Mouse (Mus musculus) liver, embryonic 15.5 days (tissue): ENCODE measurements at regions not wholly inside any gene's neighbourhood (a gene's known extent, or its start where the extent isn't known, plus 50 kb on each side); places are given as distances from the start of the nearest gene placed in this dataset.

Experiments
- ATAC-seq: fragments of 200-750 bp; cut with Nextera tagmentation; 2 replicates; pipeline ENCODE4 v1.8.0; 2017; ENCODE audit warnings: moderate number of reproducible peaks, mild to moderate bottlenecking, moderate library complexity; ENCODE audit not compliant: insufficient read depth
- H3K27ac ChIP-seq: fragments of 300-500 bp; sonication (generic); replicated peaks from 2 replicates; pipeline ENCODE4 v1.5.1; 2015; ENCODE audit warnings: mild to moderate bottlenecking, inconsistent platforms
- H3K27me3 ChIP-seq: fragments of 300-500 bp; sonication (generic); 2 replicates; pipeline ENCODE4 v1.6.1; 2015; ENCODE audit warnings: mild to moderate bottlenecking, inconsistent platforms
- H3K36me3 ChIP-seq: fragments of 300-500 bp; sonication (generic); replicated peaks from 2 replicates; pipeline ENCODE4 v1.6.1; 2015; ENCODE audit warnings: moderate library complexity, mild to moderate bottlenecking, inconsistent platforms
- H3K4me1 ChIP-seq: fragments of 300-500 bp; sonication (generic); replicated peaks from 2 replicates; pipeline ENCODE4 v1.6.1; 2015; ENCODE audit warnings: inconsistent platforms
- H3K4me2 ChIP-seq: fragments of 300-500 bp; sonication (generic); 2 replicates; pipeline ENCODE4 v1.6.1; 2015; ENCODE audit warnings: moderate library complexity, mild to moderate bottlenecking, inconsistent platforms
- H3K4me3 ChIP-seq: fragments of 300-500 bp; sonication (generic); replicated peaks from 2 replicates; pipeline ENCODE4 v1.5.1; 2015; ENCODE audit warnings: mild to moderate bottlenecking, inconsistent platforms
- H3K9ac ChIP-seq: fragments of 300-500 bp; sonication (generic); 2 replicates; pipeline ENCODE4 v1.6.1; 2015; ENCODE audit warnings: moderate library complexity, mild to moderate bottlenecking, inconsistent platforms
- H3K9me3 ChIP-seq: fragments of 300-500 bp; sonication (generic); replicated peaks from 2 replicates; pipeline ENCODE4 v1.6.1; 2016; ENCODE audit warnings: inconsistent platforms
- WGBS: fragments of 180-500 bp; shearing (Covaris S2); methylation state at CpG from one replicate; pipeline ENCODE4 v1.1.7; 2015; ENCODE audit warnings: mixed read lengths; ENCODE audit not compliant: insufficient replicate concordance; 5-methylcytosine and 5-hydroxymethylcytosine counted together

GRCm38 (mm10) chr5:74922881-74923280 is 121.7 kb downstream of the Chic2 start:
- 45% methylated on average over 6 of the region's 6 CpGs for WGBS

GRCm38 (mm10) chr5:74920939-74921338 is 123.6 kb downstream of the Chic2 start:
- no peak for ATAC-seq
- 13% methylated on average over 2 of the region's 2 CpGs for WGBS
- H3K27ac ChIP-seq = no peak overlapping the region

More at GRCm38 (mm10) chr5:74922881-74923280, 121.7 kb downstream of the Chic2 start:
- no peaks in the 10 kb centered on the region for H3K4me1 ChIP-seq
- H3K9me3 ChIP-seq = no peaks in the 10 kb centered on the region
- H3K27ac ChIP-seq = no peak overlapping the region
- H3K9ac ChIP-seq = no peak overlapping the region
- H3K27me3 ChIP-seq = no peaks in the 10 kb centered on the region
- no peaks in the 10 kb centered on the region for H3K36me3 ChIP-seq
- H3K4me2 ChIP-seq = no peak overlapping the region
- no peak overlapping the region for H3K4me3 ChIP-seq
- no peak for ATAC-seq

GRCm38 (mm10) chr5:74920490-74920889 is 124.1 kb downstream of the Chic2 start:
- WGBS = 33% methylated on average over 5 of the region's 5 CpGs

More at GRCm38 (mm10) chr5:74920939-74921338, 123.6 kb downstream of the Chic2 start:
- Histone ChIP-seq H3K4me1 (no peaks in the 10 kb centered on the region), H3K27me3 (no peaks in the 10 kb centered on the region), H3K4me2 (no peak overlapping the region), H3K36me3 (no peaks in the 10 kb centered on the region), H3K4me3 (no peak overlapping the region), H3K9ac (no peak overlapping the region), H3K9me3 (no peaks in the 10 kb centered on the region)

DNA sequence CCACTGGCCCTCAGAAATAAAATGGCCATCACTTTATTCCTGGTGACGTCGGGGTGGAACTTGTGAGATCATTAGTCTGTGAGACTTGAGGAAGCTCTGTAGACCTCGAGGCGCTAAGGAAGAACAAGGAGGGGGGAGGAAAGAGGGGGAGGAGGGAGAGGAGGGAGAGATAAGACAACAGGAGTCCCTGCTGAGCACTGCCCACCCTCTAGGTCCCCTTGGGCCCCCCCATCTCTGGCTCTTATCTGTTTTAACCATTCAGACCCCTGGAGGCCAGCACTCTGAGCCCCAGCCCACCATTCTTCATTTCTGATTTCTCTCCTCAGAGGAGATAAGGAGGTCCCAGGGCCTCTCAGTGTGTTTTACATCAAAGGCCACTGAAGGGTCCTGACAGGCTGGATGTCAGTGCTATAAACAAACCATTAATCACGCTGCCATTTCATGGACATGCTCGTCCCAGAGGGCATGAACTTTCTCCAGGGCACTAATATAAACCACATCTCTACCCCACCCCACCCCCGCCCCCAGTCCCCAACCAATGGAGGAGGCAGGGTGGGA is 139.0 kb downstream of the Chic2 start:
- H3K4me3 ChIP-seq = no peak overlapping the region
- H3K27ac ChIP-seq = no peak overlapping the region
- no peak overlapping the region for H3K9ac ChIP-seq
- H3K4me2 ChIP-seq = no peak overlapping the region
- ATAC-seq = no peak
- WGBS = 14% methylated on average over 7 of the region's 7 CpGs
- H3K27me3 ChIP-seq = no peaks in the 10 kb centered on the region
- no peaks in the 10 kb centered on the region for H3K4me1 ChIP-seq
- no peaks in the 10 kb centered on the region for H3K36me3 ChIP-seq
- no peaks in the 10 kb centered on the region for H3K9me3 ChIP-seq

More at GRCm38 (mm10) chr5:74920490-74920889, 124.1 kb downstream of the Chic2 start:
- H3K4me2 ChIP-seq = no peak overlapping the region
- no peaks in the 10 kb centered on the region for H3K4me1 ChIP-seq
- no peak overlapping the region for H3K9ac ChIP-seq
- ATAC-seq = no peak
- H3K27me3 ChIP-seq = no peaks in the 10 kb centered on the region
- H3K27ac ChIP-seq = no peak overlapping the region
- no peaks in the 10 kb centered on the region for H3K36me3 ChIP-seq
- H3K4me3 ChIP-seq = no peak overlapping the region
- H3K9me3 ChIP-seq = no peaks in the 10 kb centered on the region

GRCm38 (mm10) chr5:74904927-74905503 is 139.6 kb downstream of the Chic2 start:
- H3K9ac ChIP-seq = no peak overlapping the region
- no peak overlapping the region for H3K27ac ChIP-seq
- 45% methylated on average over 7 of the region's 7 CpGs for WGBS
- no peak overlapping the region for H3K4me2 ChIP-seq
- H3K9me3 ChIP-seq = no peaks in the 10 kb centered on the region
- ATAC-seq = no peak
- no peaks in the 10 kb centered on the region for H3K4me1 ChIP-seq
- no peaks in the 10 kb centered on the region for H3K36me3 ChIP-seq
- H3K27me3 ChIP-seq = no peaks in the 10 kb centered on the region
- H3K4me3 ChIP-seq = no peak overlapping the region

GRCm38 (mm10) chr5:74904327-74904726 is 140.2 kb downstream of the Chic2 start:
- H3K27ac ChIP-seq = no peak overlapping the region
- H3K4me3 ChIP-seq = no peak overlapping the region
- no peaks in the 10 kb centered on the region for H3K4me1 ChIP-seq
- no peak overlapping the region for H3K4me2 ChIP-seq
- H3K9ac ChIP-seq = no peak overlapping the region
- no peaks in the 10 kb centered on the region for H3K36me3 ChIP-seq
- H3K27me3 ChIP-seq = no peaks in the 10 kb centered on the region
- H3K9me3 ChIP-seq = no peaks in the 10 kb centered on the region
- WGBS = 59% methylated on average over 3 of the region's 3 CpGs
- ATAC-seq = no peak

DNA sequence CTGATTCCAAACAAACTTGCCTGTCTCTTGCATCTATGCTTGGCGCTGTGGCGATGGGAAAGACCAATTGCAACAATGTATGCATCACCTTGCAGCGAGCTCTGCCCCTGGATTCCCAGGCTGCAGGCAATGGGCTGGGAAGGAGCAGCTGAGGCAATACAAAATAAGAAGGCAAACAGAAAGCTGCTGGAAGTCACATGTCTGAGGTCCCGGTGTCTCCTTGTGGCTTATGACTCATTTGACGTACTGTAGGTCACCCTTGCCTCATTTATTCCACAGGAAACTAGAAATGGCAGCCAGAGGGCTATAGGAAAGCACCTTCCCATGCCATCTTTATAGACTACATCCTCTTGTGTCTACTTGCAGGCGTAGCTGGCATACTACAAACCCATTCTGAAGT is 140.9 kb downstream of the Chic2 start:
- H3K4me1 ChIP-seq = no peaks in the 10 kb centered on the region
- no peaks in the 10 kb centered on the region for H3K27me3 ChIP-seq
- H3K36me3 ChIP-seq = no peaks in the 10 kb centered on the region
- H3K9ac ChIP-seq = no peak overlapping the region
- 65% methylated on average over 6 of the region's 6 CpGs for WGBS
- H3K27ac ChIP-seq = no peak overlapping the region
- H3K4me3 ChIP-seq = no peak overlapping the region
- no peaks in the 10 kb centered on the region for H3K9me3 ChIP-seq
- no peak overlapping the region for H3K4me2 ChIP-seq
- no peak for ATAC-seq

DNA sequence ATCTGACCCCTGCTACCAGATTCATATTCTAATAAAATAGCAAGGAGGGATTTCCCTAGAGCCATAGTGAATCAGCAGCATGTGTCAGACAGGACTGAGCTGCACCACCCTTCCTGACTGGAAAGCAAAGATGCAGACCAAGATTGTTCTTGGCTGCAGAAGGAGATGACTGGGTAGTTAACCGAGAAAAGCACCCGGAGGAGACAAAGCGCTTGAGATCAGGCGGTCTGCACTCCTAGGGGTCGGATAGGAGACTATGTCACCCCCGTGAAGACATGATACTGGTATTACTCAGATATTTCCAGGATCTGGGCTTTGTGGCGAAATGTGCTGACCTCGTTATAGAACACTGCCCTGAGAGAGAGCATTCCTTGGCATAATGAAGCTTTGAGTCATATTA is 147.4 kb downstream of the Chic2 start:
- 66% methylated on average over 8 of the region's 8 CpGs for whole genome bisulfite sequencing
- Histone ChIP-seq H3K36me3 (no peaks in the 10 kb centered on the region), H3K4me3 (no peak overlapping the region), H3K9ac (no peak overlapping the region), H3K27me3 (no peaks in the 10 kb centered on the region), H3K27ac (no peak overlapping the region), H3K4me2 (no peak overlapping the region), H3K4me1 (no peaks in the 10 kb centered on the region), H3K9me3 (no peaks in the 10 kb centered on the region)
- no peak for ATAC-seq

GRCm38 (mm10) chr5:74893276-74893675 is 151.3 kb downstream of the Chic2 start:
- Histone ChIP-seq H3K36me3 (no peaks in the 10 kb centered on the region), H3K9ac (no peak overlapping the region), H3K27me3 (no peaks in the 10 kb centered on the region), H3K4me3 (no peak overlapping the region), H3K4me2 (no peak overlapping the region), H3K9me3 (no peaks in the 10 kb centered on the region), H3K27ac (no peak overlapping the region), H3K4me1 (no peaks in the 10 kb centered on the region)
- WGBS = 56% methylated on average over 5 of the region's 5 CpGs
- ATAC-seq = no peak

DNA sequence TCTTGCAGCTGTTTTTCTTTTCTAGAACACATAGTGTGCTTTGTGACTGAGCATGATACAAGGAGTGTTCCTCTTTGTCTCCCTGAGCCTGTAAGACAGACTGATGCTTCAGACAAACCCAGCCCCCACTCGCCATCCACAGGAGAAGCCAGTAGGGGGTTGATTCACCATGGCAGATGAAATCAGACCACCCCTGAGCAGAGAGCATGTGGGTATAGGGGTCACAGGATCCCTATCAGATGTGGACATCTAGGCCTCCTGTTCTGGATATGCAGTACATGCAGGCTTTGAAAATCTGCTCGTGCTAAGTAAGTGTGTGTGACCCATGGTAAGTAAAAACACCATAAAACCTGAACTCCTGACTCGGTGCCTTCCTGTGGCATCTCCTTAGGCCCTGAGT is 153.0 kb downstream of the Chic2 start:
- Histone ChIP-seq H3K27ac (no peak overlapping the region), H3K27me3 (no peaks in the 10 kb centered on the region), H3K9me3 (no peaks in the 10 kb centered on the region), H3K9ac (no peak overlapping the region), H3K4me3 (no peak overlapping the region), H3K36me3 (no peaks in the 10 kb centered on the region), H3K4me1 (no peaks in the 10 kb centered on the region), H3K4me2 (no peak overlapping the region)
- WGBS = 48% methylated on average over 3 of the region's 3 CpGs
- no peak for ATAC-seq

DNA sequence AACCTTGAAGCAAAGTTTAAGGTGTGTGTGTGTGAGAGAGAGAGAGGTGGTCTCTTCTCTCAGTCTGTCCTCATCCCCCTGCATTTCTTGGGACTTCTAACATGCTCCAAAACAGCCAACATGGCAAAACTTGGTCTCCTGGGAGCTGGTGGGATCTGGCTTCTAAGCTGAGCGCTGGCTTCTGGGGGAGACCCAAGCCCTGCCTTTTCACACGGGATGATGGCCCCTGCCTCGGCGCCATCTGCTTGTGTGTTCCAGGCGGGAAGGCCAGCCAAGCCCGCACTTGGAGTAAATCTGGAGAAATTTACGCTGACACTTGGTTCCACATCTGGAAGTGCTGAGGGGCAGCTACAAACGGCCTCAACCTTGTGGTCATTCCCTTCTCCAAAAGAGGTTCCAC is 155.6 kb downstream of the Chic2 start:
- H3K4me2 ChIP-seq = no peak overlapping the region

GRCm38 (mm10) chr5:74885958-74886357 is 158.6 kb downstream of the Chic2 start:
- no peak for ATAC-seq
- no peaks in the 10 kb centered on the region for H3K27me3 ChIP-seq
- H3K27ac ChIP-seq = no peak overlapping the region
- H3K4me1 ChIP-seq = no peaks in the 10 kb centered on the region
- no peaks in the 10 kb centered on the region for H3K36me3 ChIP-seq
- WGBS = 52% methylated on average over 3 of the region's 3 CpGs
- no peak overlapping the region for H3K4me3 ChIP-seq
- H3K4me2 ChIP-seq = no peak overlapping the region
- no peak overlapping the region for H3K9ac ChIP-seq
- H3K9me3 ChIP-seq = no peaks in the 10 kb centered on the region

More for the DNA sequence above, 155.6 kb downstream of the Chic2 start:
- ATAC-seq = no peak
- H3K27ac ChIP-seq = no peak overlapping the region
- no peak overlapping the region for H3K9ac ChIP-seq
- H3K27me3 ChIP-seq = no peaks in the 10 kb centered on the region
- no peak overlapping the region for H3K4me3 ChIP-seq
- no peaks in the 10 kb centered on the region for H3K9me3 ChIP-seq
- WGBS = 66% methylated on average over 8 of the region's 8 CpGs
- H3K36me3 ChIP-seq = no peaks in the 10 kb centered on the region
- no peaks in the 10 kb centered on the region for H3K4me1 ChIP-seq
